Mouse (Mus musculus): Measurements from ENCODE around the gene Hist1h4d. TPM values are rescaled to one million over a fixed set of nuclear protein-coding genes. Genes with fewer than 3 reads are reported as not detected.

Gene Hist1h4d
- total and polyA plus RNA-seq, 3 experiments, result 11.7 to 1,889 TPM; not detected in 1

GRCm38 (mm10) chr13:23603182-23603699 lies 21.8 kb downstream of the Hist1h4d start:
- TF ChIP-seq USF1 (IDR thresholded peaks at IDR 0.05; ENCODE audit: low read depth, low read length) (no peak), HCFC1 (IDR thresholded peaks at IDR 0.05; ENCODE audit: low read depth, low read length) (no peak), CTCF (IDR thresholded peaks at IDR 0.05 in 2 of 3, conservative IDR thresholded peaks at IDR 0.05 in 1 of 3; ENCODE audit: control insufficient read depth in 1 of 3, insufficient read depth in 1 of 3, low read depth in 2 of 3, low read length in 3 of 3, poor library complexity in 1 of 3, severe bottlenecking in 1 of 3) (no peak), MEF2A (IDR thresholded peaks at IDR 0.05; ENCODE audit: extremely low read depth, insufficient replicate concordance, low read depth, low read length, poor library complexity, severe bottlenecking) (no peak), TCF12 (IDR thresholded peaks at IDR 0.05; ENCODE audit: low read depth, low read length) (no peak), POLR2AphosphoS5 (IDR thresholded peaks at IDR 0.05; ENCODE audit: borderline replicate concordance, low read depth, low read length) (no peak), SMC3 (IDR thresholded peaks at IDR 0.05; ENCODE audit: low read depth, low read length) (no peak), USF2 (IDR thresholded peaks at IDR 0.05; ENCODE audit: borderline replicate concordance in 1 of 2, insufficient read depth in 1 of 2, low read depth in 1 of 2, low read length in 2 of 2) (no peak), ZKSCAN1 (IDR thresholded peaks at IDR 0.05; ENCODE audit: low read depth, low read length) (no peak), CHD2 (IDR thresholded peaks at IDR 0.05; ENCODE audit: low read length) (no peak), ZNF384 (IDR thresholded peaks at IDR 0.05; ENCODE audit: low read depth, low read length) (no peak), NELFE (IDR thresholded peaks at IDR 0.05; ENCODE audit: low read depth, low read length) (no peak), MAZ (IDR thresholded peaks at IDR 0.05; ENCODE audit: low read depth, low read length) (no peak), TAL1 (IDR thresholded peaks at IDR 0.05; ENCODE audit: low read length) (no peak), JUND (IDR thresholded peaks at IDR 0.05; ENCODE audit: low read depth, low read length) (no peak)
- Histone ChIP-seq H3K27me3 (ENCODE audit: control insufficient read depth in 1 of 2, insufficient read depth in 2 of 2, low read length in 2 of 2) (no peaks in the 10 kb centered on the region), H3K4me3 (ENCODE audit: control insufficient read depth in 1 of 2, insufficient read depth in 1 of 2, low read depth in 2 of 2, low read length in 2 of 2) (no peak overlapping the region), H3K9me3 (replicated peaks; ENCODE audit: insufficient read depth, low read length) (no peaks in the 10 kb centered on the region), H3K27ac (ENCODE audit: control insufficient read depth, low read depth, low read length) (no peak overlapping the region), H3K36me3 (ENCODE audit: control insufficient read depth in 1 of 2, insufficient read depth in 2 of 2, low read length in 2 of 2) (no peaks in the 10 kb centered on the region), H3K79me2 (ENCODE audit: control insufficient read depth, insufficient read depth, low read length, poor library complexity) (no peaks in the 10 kb centered on the region), H3K9ac (ENCODE audit: control insufficient read depth, low read depth, low read length, poor library complexity, severe bottlenecking) (no peak overlapping the region), H3K4me1 (ENCODE audit: control insufficient read depth in 1 of 2, insufficient read depth in 2 of 2, low read length in 2 of 2) (no peaks in the 10 kb centered on the region)
- DNase-seq (ENCODE audit: low read depth, low spot score), result no peak

GRCm38 (mm10) chr13:23604452-23604851 lies 23.1 kb downstream of the Hist1h4d start:
- no peak overlapping the region for H3K27ac ChIP-seq (ENCODE audit: control insufficient read depth, low read depth, low read length)
- H3K36me3 ChIP-seq (ENCODE audit: control insufficient read depth in 1 of 2, insufficient read depth in 2 of 2, low read length in 2 of 2), result peaks cover 0 to 8% of the 10 kb centered on the region in 2 experiments; a peak in 2 of 4 replicates
- H3K9ac ChIP-seq (ENCODE audit: control insufficient read depth, low read depth, low read length, poor library complexity, severe bottlenecking), result no peak overlapping the region
- TF ChIP-seq KAT2A (conservative IDR thresholded peaks at IDR 0.05; ENCODE audit: low read depth, low read length) (no peak), USF1 (IDR thresholded peaks at IDR 0.05; ENCODE audit: low read depth, low read length) (no peak), TCF12 (IDR thresholded peaks at IDR 0.05; ENCODE audit: low read depth, low read length) (no peak), UBTF (IDR thresholded peaks at IDR 0.05; ENCODE audit: borderline replicate concordance, insufficient read depth, low read depth, low read length) (no peak), MXI1 (IDR thresholded peaks at IDR 0.05; ENCODE audit: low read depth, low read length) (no peak), MAX (IDR thresholded peaks at IDR 0.05; ENCODE audit: low read length) (no peak), SMC3 (IDR thresholded peaks at IDR 0.05; ENCODE audit: low read depth, low read length) (no peak), RAD21 (IDR thresholded peaks at IDR 0.05; ENCODE audit: low read depth, low read length) (no peak), EP300 (IDR thresholded peaks at IDR 0.05; ENCODE audit: low read depth in 1 of 2, low read length in 2 of 2) (no peak), E2F4 (IDR thresholded peaks at IDR 0.05; ENCODE audit: borderline replicate concordance, low read depth, low read length) (no peak), POLR2AphosphoS2 (IDR thresholded peaks at IDR 0.05; ENCODE audit: low read length) (no peak), TBP (IDR thresholded peaks at IDR 0.05; ENCODE audit: low read depth, low read length) (no peak), HCFC1 (IDR thresholded peaks at IDR 0.05; ENCODE audit: low read depth, low read length) (no peak), MAFK (IDR thresholded peaks at IDR 0.05; ENCODE audit: borderline replicate concordance, low read depth, low read length) (no peak), ZNF384 (IDR thresholded peaks at IDR 0.05; ENCODE audit: low read depth, low read length) (no peak), USF2 (IDR thresholded peaks at IDR 0.05; ENCODE audit: borderline replicate concordance in 1 of 2, insufficient read depth in 1 of 2, low read depth in 1 of 2, low read length in 2 of 2) (no peak), CHD1 (IDR thresholded peaks at IDR 0.05; ENCODE audit: low read depth, low read length) (no peak), POLR2AphosphoS5 (IDR thresholded peaks at IDR 0.05; ENCODE audit: borderline replicate concordance, low read depth, low read length) (no peak), ZC3H11A (IDR thresholded peaks at IDR 0.05; ENCODE audit: low read depth, low read length) (no peak), ZKSCAN1 (IDR thresholded peaks at IDR 0.05; ENCODE audit: low read depth, low read length) (no peak)
- peaks cover 0 to 4% of the 10 kb centered on the region in 2 experiments; a peak in 2 of 4 replicates for H3K4me1 ChIP-seq (ENCODE audit: control insufficient read depth in 1 of 2, insufficient read depth in 2 of 2, low read length in 2 of 2)
- H3K27me3 ChIP-seq (ENCODE audit: control insufficient read depth in 1 of 2, insufficient read depth in 2 of 2, low read length in 2 of 2), result no peaks in the 10 kb centered on the region
- H3K4me3 ChIP-seq (ENCODE audit: control insufficient read depth in 1 of 2, insufficient read depth in 1 of 2, low read depth in 2 of 2, low read length in 2 of 2), result no peak overlapping the region
- H3K9me3 ChIP-seq (replicated peaks; ENCODE audit: insufficient read depth, low read length), result no peaks in the 10 kb centered on the region
- no peaks in the 10 kb centered on the region for H3K79me2 ChIP-seq (ENCODE audit: control insufficient read depth, insufficient read depth, low read length, poor library complexity)
- DNase-seq (ENCODE audit: low read depth, low spot score), result no peak

All from MEL (cell line).